Mouse (Mus musculus): ENCODE data around the gene Tnfaip8l3.

GRCm38 (mm10) chr9:54071474-54072095 lies 3.4 kb upstream of the Tnfaip8l3 start:
- TF ChIP-seq EP300 (IDR thresholded peaks at IDR 0.05; ENCODE audit: low read depth) (no peak), CTCF (IDR thresholded peaks at IDR 0.05; ENCODE audit: low read depth) (no peak)

All from heart, postnatal 0 days (tissue).